Mouse (Mus musculus): ENCODE data around the gene Olfr134.
"Not testable (repeated sequence)": the region's sequence is repeated elsewhere in the genome, so short reads cannot be mapped to it uniquely, and the experiment has no call there.

- not testable (repeated sequence) for TF ChIP-seq CTCF, EP300 (IDR thresholded peaks at IDR 0.05)
Measured at GRCm38 (mm10) chr17:38124199-38124598, 47.0 kb upstream of the Olfr134 start.

All from lung, postnatal 0 days (tissue).